Mouse (Mus musculus) kidney, adult 9 months (tissue): ENCODE results near the gene Snx1.
A peak's percentile ranks its signal among the peaks of the same experiment; 100 is the strongest.

Experiments used
- DNase-seq: peaks from one replicate; pipeline ENCODE4 v3.0.0; 2022

Snx1 gene

DNA sequence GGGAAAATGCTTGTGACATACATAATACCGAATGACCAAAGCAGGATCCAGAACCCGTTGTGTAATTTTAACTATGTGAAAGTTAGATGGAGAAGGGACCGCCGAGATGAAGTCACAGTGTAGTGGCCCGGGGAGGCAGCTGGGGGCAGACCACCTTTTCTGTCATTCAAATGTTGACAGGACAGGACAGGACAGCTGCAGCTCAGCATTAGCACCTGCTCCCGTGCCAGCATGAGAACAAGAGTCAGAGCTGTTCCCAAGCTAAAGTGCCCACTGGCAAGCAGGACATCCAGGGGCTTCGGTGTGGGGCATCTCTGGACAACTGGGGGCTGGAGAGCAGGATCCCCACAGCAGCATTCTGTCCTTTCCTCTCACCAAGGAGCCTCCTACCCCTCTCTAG is 39.3 kb downstream of the Snx1 start:
- DNase-seq: no peak

GRCm38 (mm10) chr9:66084171-66084570 is 42.2 kb downstream of the Snx1 start:
- DNase-seq: no peak

DNA sequence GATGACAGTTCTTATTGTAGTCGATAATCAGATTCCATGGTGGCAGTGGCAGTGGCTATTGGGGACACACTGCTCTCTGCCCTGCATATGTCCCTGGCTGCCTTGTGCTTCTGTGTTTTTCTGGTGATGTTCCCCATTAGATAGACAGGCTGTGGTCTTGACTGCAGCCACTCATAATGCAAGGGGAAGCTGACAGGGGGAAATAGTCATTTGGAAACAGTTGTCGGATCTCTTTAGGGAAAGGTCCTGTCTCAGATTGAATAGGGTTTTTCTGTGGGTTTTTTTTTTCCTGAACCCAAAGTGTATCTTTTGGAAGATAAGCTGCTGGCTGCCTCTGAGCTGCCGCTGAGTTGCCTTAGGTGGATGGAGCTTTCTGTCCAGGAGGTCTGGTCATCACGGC is 44.4 kb downstream of the Snx1 start:
- DNase-seq: no peak

- no peak for DNase-seq
Measured at GRCm38 (mm10) chr9:66080804-66081459, 45.5 kb downstream of the Snx1 start.

GRCm38 (mm10) chr9:66078493-66078892 is 47.9 kb downstream of the Snx1 start:
- no peak for DNase-seq

GRCm38 (mm10) chr9:66078072-66078471 is 48.3 kb downstream of the Snx1 start:
- DNase-seq: no peak

DNA sequence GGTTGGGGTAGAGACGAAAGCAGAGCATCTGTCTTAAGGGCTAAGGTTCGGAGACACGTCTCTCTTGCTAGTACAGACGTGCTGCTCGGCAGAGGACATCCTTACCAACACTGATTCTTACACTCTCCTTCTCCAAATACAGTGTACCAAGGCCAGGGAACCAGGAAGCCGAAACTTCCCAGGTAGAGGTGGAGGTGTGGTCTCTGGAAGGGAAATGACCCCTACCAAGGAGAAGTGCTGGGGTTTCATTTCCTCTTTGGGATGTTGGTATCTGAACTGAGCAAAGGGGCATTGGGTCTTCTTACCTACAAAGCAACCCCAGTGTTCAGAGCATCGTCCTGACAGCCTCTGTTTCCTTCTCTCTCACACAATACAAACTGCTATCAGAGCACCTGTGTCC is 53.6 kb downstream of the Snx1 start:
- no peak for DNase-seq

DNA sequence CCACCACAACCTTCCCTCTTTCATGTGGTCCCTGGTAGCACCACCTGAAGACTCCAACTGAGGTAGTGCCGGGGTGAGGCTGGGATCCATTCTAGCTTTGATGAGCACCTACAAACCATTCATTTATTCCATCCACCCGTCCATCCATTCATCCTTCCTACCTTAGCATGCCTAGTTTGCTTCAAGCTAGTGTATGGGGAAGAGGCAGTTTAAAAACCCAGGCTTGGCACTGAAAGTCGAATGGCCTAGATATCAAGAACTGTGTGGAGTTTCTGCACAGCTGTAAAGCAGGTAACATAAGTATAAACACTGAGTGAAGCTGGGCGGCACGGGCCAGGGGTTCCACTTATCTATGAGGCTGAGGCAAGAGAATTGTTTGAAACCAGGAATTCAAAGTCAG is 56.2 kb downstream of the Snx1 start:
- no peak for DNase-seq

GRCm38 (mm10) chr9:66069583-66069982 is 56.8 kb downstream of the Snx1 start, which contains the start of gene Snx22:
Snx22 (minus strand) TSS chr9:66069719.
- DNase-seq: peak; percentile 92

DNA sequence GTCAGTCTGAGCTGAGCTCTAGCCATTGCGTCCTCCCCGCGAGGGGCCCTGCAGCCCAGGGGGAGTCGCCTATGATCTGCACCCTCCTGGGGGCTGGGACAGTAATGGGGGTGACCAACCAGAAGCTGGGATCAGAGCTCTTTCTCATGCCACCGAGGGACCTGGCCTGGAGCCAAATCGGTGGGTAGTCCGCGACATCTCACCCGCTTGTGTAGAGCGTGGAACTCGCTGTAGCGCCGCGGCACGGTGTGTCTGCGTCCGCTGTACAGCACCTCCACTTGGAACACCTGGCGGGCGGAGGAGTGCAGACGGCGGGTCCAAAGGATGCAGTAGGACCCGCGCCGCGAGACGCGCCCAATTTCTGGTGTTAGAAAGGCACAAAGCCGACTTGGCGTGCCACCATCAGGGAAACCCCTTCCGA is 57.4 kb downstream of the Snx1 start:
- DNase-seq: no peak

GRCm38 (mm10) chr9:66068056-66068455 is 58.3 kb downstream of the Snx1 start:
- DNase-seq: no peak

DNA sequence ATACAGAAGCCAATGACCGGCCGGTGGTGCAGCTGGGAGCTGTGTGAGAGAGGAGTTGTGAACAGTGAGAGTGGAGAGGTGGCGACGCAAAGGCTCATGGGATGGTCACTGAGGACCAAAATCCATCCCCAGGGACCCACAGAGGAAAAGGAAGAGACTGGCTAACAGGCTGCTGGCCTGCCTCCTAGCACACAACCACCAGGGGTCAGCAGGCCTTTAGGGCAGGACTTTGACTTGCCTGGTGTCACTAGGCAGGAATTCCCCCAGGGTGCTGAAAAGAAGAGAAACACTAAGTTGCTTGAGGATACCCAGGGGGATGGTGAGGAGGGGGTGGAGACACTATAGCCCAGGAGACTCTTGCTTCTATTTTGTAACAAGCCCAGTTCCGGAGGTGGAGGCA is 58.8 kb downstream of the Snx1 start:
- peak; percentile 66 for DNase-seq

GRCm38 (mm10) chr9:66066791-66067190 is 59.6 kb downstream of the Snx1 start:
- DNase-seq: no peak

DNA sequence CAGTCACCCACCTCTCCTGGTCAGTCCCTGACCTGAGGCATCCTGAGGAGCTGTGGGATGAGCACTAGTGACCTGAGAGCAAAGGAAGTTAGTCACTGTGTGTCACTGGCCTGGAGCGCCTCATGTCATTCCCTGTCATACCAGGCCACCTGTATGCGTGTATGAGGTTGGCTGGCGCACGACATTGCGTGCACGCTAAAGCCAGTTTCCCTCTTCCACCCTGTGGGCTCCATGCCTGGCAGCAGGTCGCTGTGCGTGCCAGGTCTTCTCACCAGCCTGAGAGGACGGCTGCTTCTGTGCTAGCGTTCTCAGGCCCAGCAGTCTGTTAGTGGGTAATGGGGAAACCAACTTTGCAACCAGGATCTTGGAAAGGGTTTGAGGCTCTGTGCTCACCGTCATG is 62.1 kb downstream of the Snx1 start:
- no peak for DNase-seq

GRCm38 (mm10) chr9:66063446-66063845 is 62.9 kb downstream of the Snx1 start:
- DNase-seq: no peak

DNA sequence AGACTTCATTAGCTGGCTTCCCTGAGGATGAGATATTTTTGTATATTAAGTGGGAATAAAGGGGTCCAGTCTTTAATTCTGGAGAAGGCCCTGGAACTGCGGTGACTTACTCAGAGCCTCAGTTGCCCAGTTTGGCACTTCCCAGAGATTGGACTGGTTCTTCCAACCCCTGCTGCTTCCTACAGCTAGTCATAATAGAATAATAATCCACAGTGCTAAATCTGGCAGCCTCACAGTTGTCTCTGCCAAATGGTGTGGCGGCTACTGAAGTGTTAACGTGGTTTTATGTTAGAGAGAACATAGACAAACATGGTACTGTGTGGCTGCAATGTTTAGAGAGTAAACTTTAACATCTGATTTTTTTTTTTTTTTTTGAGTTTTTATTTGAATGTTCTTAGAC is 64.7 kb downstream of the Snx1 start:
- no peak for DNase-seq

- no peak for DNase-seq
Measured at GRCm38 (mm10) chr9:66060986-66061385, 65.4 kb downstream of the Snx1 start.

DNA sequence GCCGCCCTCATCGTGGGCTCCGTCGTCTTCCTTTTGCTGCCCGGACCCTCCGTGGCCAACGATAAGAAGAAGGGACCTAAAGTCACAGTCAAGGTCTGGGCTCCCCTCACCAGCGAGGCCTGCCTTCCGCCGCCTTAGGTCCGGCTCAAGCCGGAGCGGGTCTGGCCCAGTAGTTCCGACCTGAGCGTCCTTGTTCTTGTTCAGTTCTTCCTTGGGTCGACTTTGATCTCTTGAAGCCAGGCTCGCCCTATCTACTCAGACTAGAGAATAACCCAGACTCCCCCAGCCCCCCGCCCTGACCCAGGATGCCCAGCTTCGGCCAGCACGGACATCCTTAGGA is 66.1 kb downstream of the Snx1 start:
- no peak for DNase-seq

GRCm38 (mm10) chr9:66059583-66060307 is 66.6 kb downstream of the Snx1 start, which contains the start of gene Ppib:
Ppib (plus strand) TSS chr9:66060222.
- DNase-seq: peak; percentile 99

DNA sequence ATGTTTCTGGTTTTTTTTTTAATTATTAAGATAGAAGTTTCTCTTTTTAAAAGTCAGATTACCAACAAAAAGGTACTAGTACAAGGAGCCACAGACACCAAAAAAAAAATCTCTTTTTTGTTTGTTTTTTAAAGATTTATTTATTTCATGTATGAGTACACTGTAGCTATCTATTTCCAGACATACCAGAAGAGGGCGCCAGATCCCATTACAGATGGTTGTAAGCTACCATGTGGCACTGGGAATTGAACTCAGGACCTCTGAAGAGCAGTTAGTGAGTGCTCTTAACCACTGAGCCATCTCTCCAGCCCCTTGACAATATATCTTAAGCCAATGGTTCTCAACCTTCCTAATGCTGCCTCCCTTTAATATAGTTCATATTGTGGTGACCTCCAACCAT is 72.8 kb downstream of the Snx1 start:
- no peak for DNase-seq

DNA sequence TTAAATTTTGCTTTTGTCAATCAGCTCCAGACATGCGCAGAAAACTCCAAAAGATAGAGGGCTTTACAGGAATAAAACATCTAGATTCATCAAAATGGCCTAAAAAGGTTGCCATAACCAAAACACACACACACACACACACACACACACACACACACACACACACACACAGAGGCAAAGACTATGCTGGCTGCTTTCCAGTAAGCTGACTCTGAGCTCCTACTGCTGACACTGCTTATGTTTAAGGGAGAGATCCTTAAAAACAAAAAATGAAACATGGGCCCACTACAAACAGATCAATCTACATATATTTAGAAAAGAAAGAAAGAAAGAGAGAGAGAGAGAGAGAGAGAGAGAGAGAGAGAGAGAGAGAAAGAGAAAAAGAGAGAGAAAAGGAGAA is 73.7 kb downstream of the Snx1 start:
- no peak for DNase-seq

DNA sequence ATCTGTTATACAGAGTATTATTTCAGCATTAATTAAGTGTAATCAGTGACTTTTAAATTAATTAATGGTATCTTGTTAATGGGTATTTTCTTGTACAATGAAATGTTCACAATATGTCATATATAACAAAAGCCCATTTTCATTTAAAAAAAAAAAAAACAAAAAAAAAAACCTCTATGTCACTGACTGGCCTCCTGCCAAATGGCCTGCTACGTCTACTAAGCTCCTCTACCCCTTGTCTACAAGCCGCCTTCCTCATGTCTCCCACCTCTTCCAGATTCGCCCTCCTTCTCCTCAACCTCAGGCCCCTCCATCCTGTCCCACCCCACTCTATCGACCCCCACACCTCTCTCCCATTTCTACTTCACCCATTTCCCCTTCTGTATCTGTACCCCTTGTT is 74.9 kb downstream of the Snx1 start:
- DNase-seq: no peak

DNA sequence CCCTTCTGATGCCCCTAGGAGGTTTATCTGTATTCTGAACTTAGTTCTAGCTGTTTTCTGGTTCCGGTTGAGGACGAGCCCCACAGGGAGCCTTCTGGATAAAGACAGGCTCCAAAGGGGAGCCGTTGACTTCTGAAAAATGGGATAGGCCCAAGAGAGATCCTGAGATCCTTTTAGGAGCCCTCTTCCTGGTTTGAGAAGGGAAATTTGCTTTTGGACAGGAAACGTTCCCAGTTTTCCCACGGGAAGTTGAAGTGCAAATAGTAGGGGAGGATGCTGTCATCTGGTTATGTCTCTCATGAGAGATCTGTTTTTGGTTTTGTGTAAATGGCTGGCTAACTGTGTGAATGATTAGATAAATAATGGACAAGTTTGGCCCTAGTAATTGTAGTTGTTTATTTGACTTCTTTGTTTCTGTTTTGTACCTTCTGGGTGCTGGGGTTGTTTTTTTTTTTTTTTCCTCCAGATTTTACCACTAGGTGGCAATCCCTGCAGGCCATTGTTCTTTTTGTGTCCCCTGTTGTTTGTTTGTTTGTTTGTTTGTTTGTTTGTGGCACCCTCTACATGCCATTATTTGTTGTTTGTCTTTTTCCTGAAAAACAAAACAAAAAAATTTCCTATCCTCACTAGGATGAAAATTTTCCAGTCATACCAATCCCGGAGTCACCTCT is 76.3 kb downstream of the Snx1 start:
- DNase-seq: no peak

- DNase-seq: no peak
Measured at GRCm38 (mm10) chr9:66043241-66043640, 83.1 kb downstream of the Snx1 start.
